Mouse (Mus musculus) neural tube, embryonic 15.5 days (tissue): ENCODE data around the gene Lcp2. TPM values are rescaled to one million over a fixed set of nuclear protein-coding genes. Genes with fewer than 3 reads are reported as not detected.

Experiments used
- polyA plus RNA-seq: library from polyadenylated mRNA; unstranded; fragments of >200 nt; fragmentation: Nextera tagmentation; extraction: Ambion mirVana; gene quantifications from 2 replicates; pipeline ENCODE4 v1.2.1, GENCODE M21; 2015

The Lcp2 gene
- polyA plus RNA-seq, 1 experiment from 2014 or later = 2.0 TPM

Other genes with a start within 250 kb of the Lcp2 start
- 0.36 and 0.45 TPM in 2 replicates for gene Kcnmb1, start 83.9 kb upstream of the Lcp2 start, polyA plus RNA-seq
- 129 and 147 TPM in 2 replicates for gene Kcnip1, start 53.8 kb upstream of the Lcp2 start, polyA plus RNA-seq
- 22.9 and 24.1 TPM in 2 replicates for gene 4930469K13Rik, start 51.6 kb downstream of the Lcp2 start, polyA plus RNA-seq
- not detected in 2 replicates for gene Foxi1, start 161.2 kb downstream of the Lcp2 start, polyA plus RNA-seq